Mouse (Mus musculus): ENCODE measurements around the gene Caml. TPM values are rescaled to one million over a fixed set of nuclear protein-coding genes. Genes with fewer than 3 reads are reported as not detected.

Gene Caml
- polyA plus RNA-seq (2012; rRNA removed): 89.9 and 91.4 TPM in 2 replicates

GRCm38 (mm10) chr13:55622649-55623541 lies at the start of gene Caml:
Caml (plus strand) TSS chr13:55623005.

DNA sequence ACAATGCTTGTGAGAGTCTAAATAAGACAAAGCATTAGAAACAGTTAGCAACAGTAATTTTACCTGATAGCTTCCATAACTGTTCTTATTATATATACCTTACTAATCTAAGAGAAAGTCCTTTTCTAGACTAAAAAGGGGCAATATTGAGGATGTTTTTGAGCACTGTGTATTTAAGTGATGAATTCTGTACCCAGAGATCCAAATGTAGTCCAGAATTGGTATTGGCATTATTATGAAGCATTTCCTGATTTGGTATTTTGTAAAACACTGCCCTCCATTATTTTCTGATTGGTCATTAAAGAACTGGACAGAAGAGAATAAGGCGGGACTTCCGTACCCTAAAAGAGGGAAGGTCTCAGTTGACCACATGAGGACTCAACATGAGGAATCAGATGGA lies 49.4 kb upstream of the Caml start, which contains the start of gene Tmed9:
Gene Tmed9, plus strand, starts transcription at position 301 of the 400 bp plus-strand sequence.

DNA sequence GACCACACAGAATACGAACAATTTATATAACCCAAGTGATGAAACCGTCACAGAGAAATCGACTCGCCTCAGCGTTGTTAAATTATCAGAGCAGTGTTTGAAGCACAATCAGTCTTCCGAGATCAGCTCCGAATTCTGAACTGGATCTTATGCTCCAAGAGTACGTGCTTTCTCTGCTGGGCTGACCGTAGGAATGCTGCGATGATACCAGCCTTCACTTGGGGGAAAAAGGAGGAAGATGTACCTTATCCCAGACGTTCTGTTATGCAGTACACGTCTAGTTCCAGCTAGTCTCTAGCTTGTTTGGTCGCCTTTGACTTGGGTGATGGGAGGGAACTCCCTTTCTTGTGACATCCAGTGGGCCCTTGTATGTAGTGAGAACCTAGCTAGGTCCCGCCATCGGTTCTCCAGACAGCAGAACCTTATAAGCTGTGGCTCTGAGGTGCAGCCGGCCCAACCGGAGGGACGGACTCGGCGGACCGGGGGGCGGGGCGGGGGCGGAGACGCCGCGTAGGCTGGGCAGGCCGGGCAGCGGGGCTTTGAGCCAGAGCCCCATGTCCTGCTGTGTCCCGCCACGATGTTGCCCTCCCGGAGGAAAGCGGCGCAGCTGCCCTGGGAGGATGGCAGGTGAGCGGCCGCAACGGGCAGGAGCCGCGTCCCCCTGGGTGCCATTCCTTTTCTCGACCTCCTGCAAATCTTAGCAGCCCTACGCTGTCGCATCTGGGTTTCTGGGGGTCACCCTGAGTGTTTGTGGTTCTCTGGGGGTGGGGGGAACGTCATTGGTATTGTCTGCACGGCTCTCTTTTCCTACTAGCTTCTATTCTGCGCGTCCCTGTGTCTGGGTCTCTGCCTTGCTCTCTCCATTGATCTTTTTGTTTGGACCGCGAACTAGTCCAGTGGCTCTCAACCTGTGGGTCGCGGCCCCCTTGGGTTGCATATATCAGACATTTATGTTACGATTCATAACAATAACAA lies 23.0 kb upstream of the Caml start, which contains the start of gene B4galt7:
Gene B4galt7, plus strand, starts transcription at position 331 of the 975 bp plus-strand sequence.

GRCm38 (mm10) chr13:55634639-55635127 lies 11.9 kb downstream of the Caml start, which contains the start of gene Ddx46:
Ddx46 (plus strand) TSS chr13:55635027.

Other genes starting within 250 kb of the Caml start
- 0.13 TPM in 1 of 2 replicates, not detected in the other for gene Slc34a1, start 224.8 kb upstream of the Caml start, polyA plus RNA-seq (2012; rRNA removed)
- gene Pfn3, start 207.8 kb upstream of the Caml start, polyA plus RNA-seq (2012; rRNA removed): 1.2 and 1.4 TPM in 2 replicates
- 0.14 and 0.16 TPM in 2 replicates for gene F12, start 196.2 kb upstream of the Caml start, polyA plus RNA-seq (2012; rRNA removed)
- gene Grk6, start 177.9 kb upstream of the Caml start, polyA plus RNA-seq (2012; rRNA removed): 75.3 and 78.3 TPM in 2 replicates
- gene Prr7, start 158.7 kb upstream of the Caml start, polyA plus RNA-seq (2012; rRNA removed): 67.4 and 83.4 TPM in 2 replicates
- 586 and 690 TPM in 2 replicates for gene Dbn1, start 134.9 kb upstream of the Caml start, polyA plus RNA-seq (2012; rRNA removed)
- 105 and 118 TPM in 2 replicates for gene Pdlim7, start 109.3 kb upstream of the Caml start, polyA plus RNA-seq (2012; rRNA removed)
- gene Dok3, start 93.7 kb upstream of the Caml start, polyA plus RNA-seq (2012; rRNA removed): 13.9 and 15.9 TPM in 2 replicates
- 90.3 and 94.8 TPM in 2 replicates for gene Ddx41, start 86.3 kb upstream of the Caml start, polyA plus RNA-seq (2012; rRNA removed)
- gene Fam193b, start 51.9 kb upstream of the Caml start, polyA plus RNA-seq (2012; rRNA removed): 137 and 144 TPM in 2 replicates
- gene Tmed9, start 49.3 kb upstream of the Caml start, polyA plus RNA-seq (2012; rRNA removed): 133 and 139 TPM in 2 replicates
- gene B4galt7, start 23.1 kb upstream of the Caml start, polyA plus RNA-seq (2012; rRNA removed): 48.9 and 49.4 TPM in 2 replicates
- gene Ddx46, start 12.0 kb downstream of the Caml start, polyA plus RNA-seq (2012; rRNA removed): 50.6 and 54.7 TPM in 2 replicates
- gene B230219D22Rik, start 70.1 kb downstream of the Caml start, polyA plus RNA-seq (2012; rRNA removed): 96.6 and 98.4 TPM in 2 replicates
- gene Txndc15, start 91.6 kb downstream of the Caml start, polyA plus RNA-seq (2012; rRNA removed): 76.5 and 82.5 TPM in 2 replicates
- 24.4 and 27.6 TPM in 2 replicates for gene Pcbd2, start 104.4 kb downstream of the Caml start, polyA plus RNA-seq (2012; rRNA removed)
- 0.17 and 0.25 TPM in 2 replicates for gene Catsper3, start 161.6 kb downstream of the Caml start, polyA plus RNA-seq (2012; rRNA removed)
- 0.52 and 0.63 TPM in 2 replicates for gene Pitx1, start 213.2 kb downstream of the Caml start, polyA plus RNA-seq (2012; rRNA removed)